Mouse (Mus musculus) E14TG2a.4 (cell line): ENCODE results near the gene Gm43738.

ENCODE experiments used
- H3K27me3 ChIP-seq: 2 replicates; pipeline ENCODE4 v1.6.1; 2014; ENCODE audit warnings: low read length, control low read depth; ENCODE audit not compliant: insufficient read depth
- H3K36me3 ChIP-seq: 2 replicates; pipeline ENCODE4 v1.6.1; 2014; ENCODE audit warnings: low read length, control low read depth; ENCODE audit not compliant: insufficient read depth
- H3K4me1 ChIP-seq: replicated peaks from 2 replicates; pipeline ENCODE4 v1.6.1; 2014; ENCODE audit warnings: low read depth, low read length, control low read depth
- H3K4me3 ChIP-seq: replicated peaks from 2 replicates; pipeline ENCODE4 v1.5.1; 2014; ENCODE audit warnings: mild to moderate bottlenecking, low read length
- H3K9me3 ChIP-seq: 2 replicates; pipeline ENCODE4 v1.6.1; 2014; ENCODE audit warnings: low read length, control low read depth
- CTCF ChIP-seq: conservative IDR thresholded peaks from 2 replicates; pipeline ENCODE4 v1.5.1; 2014; ENCODE audit warnings: low read length
- NANOG ChIP-seq: IDR thresholded peaks from 2 replicates; pipeline ENCODE4 v1.6.1; 2014; ENCODE audit warnings: borderline replicate concordance, low read length, mixed read lengths
- POU5F1 ChIP-seq: IDR thresholded peaks from 2 replicates; pipeline ENCODE4 v1.6.1; 2014; ENCODE audit warnings: low read length, borderline replicate concordance

Gm43738 gene

GRCm38 (mm10) chr3:89100811-89101210 is at the start of gene Gm43738:
Gene Gm43738, minus strand, starts transcription at chr3:89101099.
- TF ChIP-seq NANOG (no peak), POU5F1 (no peak), CTCF (no peak)
- H3K27me3 ChIP-seq = no peaks in the 10 kb centered on the region
- peaks cover 52% of the 10 kb centered on the region for H3K36me3 ChIP-seq
- H3K4me1 ChIP-seq = peaks cover 45% of the 10 kb centered on the region
- peak within 1 kb of the TSS; percentile 91 for H3K4me3 ChIP-seq
- H3K9me3 ChIP-seq = no peaks in the 10 kb centered on the region

DNA sequence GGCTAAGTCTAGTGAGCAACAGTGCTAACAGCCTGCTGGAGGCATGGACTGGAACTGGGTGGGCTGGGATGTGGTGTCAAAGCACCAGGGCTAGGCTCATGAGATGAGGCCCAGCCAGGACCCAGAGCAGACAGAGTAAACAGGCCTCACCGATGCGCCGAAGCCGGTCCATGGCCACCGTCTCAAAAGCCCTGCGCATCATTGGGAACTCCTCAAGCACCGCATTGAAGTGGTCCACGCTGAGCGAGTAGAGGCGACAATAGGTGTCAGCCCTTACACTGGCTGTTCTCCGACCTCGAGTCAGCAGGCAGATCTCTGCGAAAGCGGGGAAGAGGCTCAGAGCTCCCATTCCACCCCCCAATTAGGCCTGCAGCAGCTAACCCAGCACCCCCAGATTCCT is 47.7 kb upstream of the Gm43738 start:
- H3K4me1 ChIP-seq = peaks cover 50% of the 10 kb centered on the region
- no peaks in the 10 kb centered on the region for H3K36me3 ChIP-seq
- H3K4me3 ChIP-seq = no peak overlapping the region
- H3K9me3 ChIP-seq = no peaks in the 10 kb centered on the region
- TF ChIP-seq POU5F1 = no peak
- TF ChIP-seq CTCF = no peak
- no peak for TF ChIP-seq NANOG
- H3K27me3 ChIP-seq = peaks cover 71% of the 10 kb centered on the region

GRCm38 (mm10) chr3:89147979-89148311 is 47.0 kb upstream of the Gm43738 start:
- Histone ChIP-seq H3K4me1 (peaks cover 55% of the 10 kb centered on the region), H3K36me3 (no peaks in the 10 kb centered on the region), H3K4me3 (peak overlapping the region; percentile 74), H3K9me3 (no peaks in the 10 kb centered on the region), H3K27me3 (peaks cover 75% of the 10 kb centered on the region)
- no peak for TF ChIP-seq POU5F1
- TF ChIP-seq CTCF = no peak
- TF ChIP-seq NANOG = no peak

DNA sequence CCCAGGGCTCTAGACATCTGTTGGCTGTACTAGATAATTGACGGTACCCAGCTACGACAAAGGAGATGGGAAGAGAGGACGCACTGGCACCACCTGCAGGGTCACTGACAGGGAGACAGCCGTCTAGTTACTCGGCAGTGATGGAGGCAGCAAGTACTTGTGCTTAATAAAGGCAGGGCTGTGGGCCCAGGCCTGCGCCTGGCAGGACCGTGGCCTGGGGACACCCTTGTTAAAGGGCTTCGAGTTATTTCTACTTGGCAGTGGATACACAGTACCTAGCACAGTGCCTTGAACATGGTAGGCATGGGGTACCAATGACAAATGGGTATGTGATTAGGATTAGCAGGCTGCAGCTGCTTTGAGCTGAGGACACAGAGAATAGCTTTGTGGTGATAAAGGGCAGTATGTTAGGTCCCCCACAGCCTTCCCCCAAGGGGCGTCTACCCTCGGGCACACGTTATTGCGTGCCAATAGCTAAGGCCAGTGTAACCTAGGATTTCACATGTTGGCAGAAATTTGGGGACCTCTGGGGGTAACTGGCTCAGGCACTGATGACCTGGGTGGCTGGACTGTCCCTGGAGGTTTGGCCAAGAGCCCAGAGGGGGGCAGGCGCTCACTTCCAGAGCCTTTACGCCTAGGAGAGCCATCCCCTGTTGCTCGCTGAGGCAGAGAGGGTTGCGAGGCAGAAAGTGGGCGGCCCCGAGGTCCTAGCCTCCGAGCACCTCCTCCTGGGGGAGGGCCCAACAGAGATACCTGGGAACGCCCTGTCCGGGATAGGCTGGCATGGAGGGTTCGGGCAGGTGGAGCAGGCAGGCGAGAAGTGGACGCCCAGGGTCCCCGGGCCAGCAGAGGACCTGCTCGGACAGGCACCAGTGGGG is 46.4 kb upstream of the Gm43738 start:
- Histone ChIP-seq H3K27me3 (peaks cover 75% of the 10 kb centered on the region), H3K4me1 (peaks cover 53% of the 10 kb centered on the region), H3K36me3 (no peaks in the 10 kb centered on the region), H3K4me3 (peak overlapping the region; percentile 74), H3K9me3 (no peaks in the 10 kb centered on the region)
- TF ChIP-seq CTCF (no peak), NANOG (no peak), POU5F1 (no peak)

DNA sequence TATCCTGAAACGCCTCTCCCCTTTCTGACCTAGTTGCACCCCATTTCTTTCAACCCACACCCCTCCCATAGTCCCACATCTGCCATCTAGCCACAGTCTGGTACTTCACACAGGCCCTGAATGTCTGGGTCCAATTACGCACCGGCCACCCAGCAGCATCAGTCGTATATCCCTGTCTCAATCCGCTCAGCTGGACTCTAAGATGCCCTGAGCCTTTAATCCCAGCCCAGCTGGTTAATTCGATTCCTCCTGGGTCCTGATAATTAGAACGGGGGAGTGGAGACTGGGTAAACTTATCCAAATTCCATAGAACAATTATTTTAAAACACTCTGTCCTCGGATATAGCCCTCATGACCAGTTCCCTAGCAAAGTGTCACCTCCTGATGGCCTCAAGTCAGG is 44.7 kb upstream of the Gm43738 start:
- TF ChIP-seq NANOG (no peak), POU5F1 (no peak), CTCF (no peak)
- H3K4me3 ChIP-seq = no peak overlapping the region
- H3K9me3 ChIP-seq = no peaks in the 10 kb centered on the region
- H3K36me3 ChIP-seq = no peaks in the 10 kb centered on the region
- H3K4me1 ChIP-seq = peaks cover 46% of the 10 kb centered on the region
- H3K27me3 ChIP-seq = peaks cover 83% of the 10 kb centered on the region

DNA sequence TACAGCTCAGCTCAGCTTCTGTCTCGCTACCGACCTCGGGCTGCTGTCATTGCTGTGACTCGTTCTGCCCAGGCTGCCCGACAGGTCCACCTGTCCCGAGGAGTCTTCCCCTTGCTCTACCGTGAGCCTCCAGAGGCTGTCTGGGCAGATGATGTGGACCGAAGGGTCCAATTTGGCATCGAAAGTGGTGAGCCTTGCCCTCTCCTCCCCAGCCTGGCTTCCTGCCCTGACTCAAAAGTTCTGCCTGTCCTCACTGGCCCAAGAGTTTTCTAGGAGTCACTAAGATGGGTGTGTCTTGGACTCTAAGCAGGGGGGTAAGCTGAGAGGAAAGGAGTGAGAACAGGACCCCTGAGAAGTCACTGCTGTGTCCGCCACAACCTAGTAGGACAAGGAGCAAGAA is 43.9 kb upstream of the Gm43738 start:
- no peak overlapping the region for H3K4me3 ChIP-seq
- H3K27me3 ChIP-seq = peaks cover 83% of the 10 kb centered on the region
- H3K9me3 ChIP-seq = no peaks in the 10 kb centered on the region
- no peaks in the 10 kb centered on the region for H3K36me3 ChIP-seq
- TF ChIP-seq POU5F1 = no peak
- TF ChIP-seq NANOG = no peak
- peaks cover 39% of the 10 kb centered on the region for H3K4me1 ChIP-seq

- Histone ChIP-seq H3K4me3 (no peak overlapping the region; the same call in 1 of the 2 replicates), H3K27me3 (peaks cover 52% of the 10 kb centered on the region), H3K36me3 (no peaks in the 10 kb centered on the region), H3K9me3 (no peaks in the 10 kb centered on the region), H3K4me1 (peaks cover 34% of the 10 kb centered on the region)
- TF ChIP-seq POU5F1 (no peak), CTCF (peak; percentile 50)
These were observed 35.5 kb upstream of the Gm43738 start for GRCm38 (mm10) chr3:89136365-89136764.

DNA sequence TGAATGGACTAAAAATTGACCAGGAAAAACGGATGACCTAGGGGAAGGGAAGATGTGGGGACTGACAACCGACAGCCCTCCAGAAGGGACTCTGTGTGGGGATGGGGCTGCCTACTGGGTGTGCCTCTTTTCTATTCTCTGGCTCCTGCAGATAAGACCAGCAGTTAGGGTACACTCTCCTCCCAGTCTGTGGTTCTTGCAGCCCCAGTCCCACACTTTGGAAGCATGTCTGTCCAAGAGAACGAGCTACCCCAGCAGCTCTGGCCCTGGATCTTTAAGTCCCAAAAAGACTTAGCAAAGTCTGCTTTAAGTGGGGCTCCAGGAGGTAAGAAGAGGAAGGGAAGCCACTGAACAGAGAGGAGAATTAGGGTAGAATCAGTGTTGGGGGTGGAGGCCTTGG is 35.1 kb upstream of the Gm43738 start, which contains the start of gene Pklr:
Gene Pklr, plus strand, starts transcription at position 185 of the 400 bp plus-strand sequence.
- Histone ChIP-seq H3K4me1 (peaks cover 31% of the 10 kb centered on the region), H3K4me3 (peak within 1 kb of the TSS; percentile 75), H3K27me3 (peaks cover 48% of the 10 kb centered on the region), H3K36me3 (no peaks in the 10 kb centered on the region), H3K9me3 (no peaks in the 10 kb centered on the region)
- TF ChIP-seq POU5F1 (no peak), NANOG (no peak), CTCF (no peak)

- TF ChIP-seq POU5F1 (no peak), CTCF (no peak), NANOG (no peak)
- H3K9me3 ChIP-seq = no peaks in the 10 kb centered on the region
- H3K4me3 ChIP-seq = no peak overlapping the region
- H3K4me1 ChIP-seq = peaks cover 29% of the 10 kb centered on the region
- H3K36me3 ChIP-seq = no peaks in the 10 kb centered on the region
- H3K27me3 ChIP-seq = peaks cover 48% of the 10 kb centered on the region
These were observed 32.9 kb upstream of the Gm43738 start for GRCm38 (mm10) chr3:89133752-89134151.
